Mouse (Mus musculus) bone marrow macrophage, adult 2 months (primary cell): ENCODE results near the gene March10.

Experiments
- CTCF ChIP-seq: IDR thresholded peaks from 2 replicates; pipeline ENCODE4 v1.5.1; 2012; ENCODE audit warnings: low read depth, mild to moderate bottlenecking, low read length, moderate library complexity
- POLR2A ChIP-seq: IDR thresholded peaks from 2 replicates; pipeline ENCODE4 v1.6.1; 2012; ENCODE audit warnings: mild to moderate bottlenecking, low read depth, low read length, borderline replicate concordance

GRCm38 (mm10) chr11:105329962-105330361 lies 126.6 kb downstream of the March10 start:
- TF ChIP-seq CTCF, result no peak
- TF ChIP-seq POLR2A, result no peak
